Mouse (Mus musculus) testis, adult 2 months (tissue): ENCODE results near the gene Chchd6. TPM values are rescaled to one million over a fixed set of nuclear protein-coding genes. Genes with fewer than 3 reads are reported as not detected.

Experiments
- H3K27ac ChIP-seq: fragments of 200-500 bp; 2 replicates; pipeline ENCODE4 v1.5.1; 2012; ENCODE audit warnings: low read depth, low read length; ENCODE audit not compliant: control insufficient read depth, insufficient read depth
- H3K27me3 ChIP-seq: fragments of 200-500 bp; 2 replicates; pipeline ENCODE4 v1.6.1; 2012; ENCODE audit warnings: mild to moderate bottlenecking, low read length, moderate library complexity; ENCODE audit not compliant: control insufficient read depth, insufficient read depth
- H3K36me3 ChIP-seq: fragments of 200-500 bp; 2 replicates; pipeline ENCODE4 v1.6.1; 2012; ENCODE audit warnings: mild to moderate bottlenecking, low read length; ENCODE audit not compliant: control insufficient read depth, insufficient read depth
- H3K4me1 ChIP-seq: fragments of 200-500 bp; 2 replicates; pipeline ENCODE4 v1.6.1; 2012; ENCODE audit warnings: low read length; ENCODE audit not compliant: control insufficient read depth, insufficient read depth
- H3K4me3 ChIP-seq: fragments of 200-500 bp; 2 replicates; pipeline ENCODE4 v1.5.1; 2012; ENCODE audit warnings: low read depth, mild to moderate bottlenecking, low read length, moderate library complexity, mixed read lengths; ENCODE audit not compliant: control insufficient read depth
- CTCF ChIP-seq: fragments of 200-500 bp; IDR thresholded peaks from 2 replicates; pipeline ENCODE4 v1.5.1; 2012; ENCODE audit warnings: low read depth, mild to moderate bottlenecking, inconsistent platforms, low read length, moderate library complexity; ENCODE audit not compliant: control insufficient read depth, insufficient read depth, insufficient replicate concordance
- POLR2A ChIP-seq: fragments of 200-500 bp; IDR thresholded peaks from 2 replicates; pipeline ENCODE4 v1.6.1; 2012; ENCODE audit warnings: low read depth, mild to moderate bottlenecking, inconsistent platforms, low read length, moderate library complexity; ENCODE audit not compliant: control insufficient read depth
- polyA plus RNA-seq: library from polyadenylated mRNA; depleted of rRNA; stranded (reverse); fragments of >200 nt; gene quantifications from 2 replicates; pipeline ENCODE4 v1.2.3, GENCODE M21; 2012

Chchd6 gene
- polyA plus RNA-seq, 1 experiment: 783 TPM

GRCm38 (mm10) chr6:89490369-89490768, 105.1 kb downstream of the Chchd6 start:
- Histone ChIP-seq H3K27ac (no peak overlapping the region), H3K36me3 (no peaks in the 10 kb centered on the region), H3K4me1 (no peaks in the 10 kb centered on the region), H3K4me3 (no peak overlapping the region), H3K27me3 (no peaks in the 10 kb centered on the region)
- TF ChIP-seq CTCF (no peak), POLR2A (no peak)

- no peak for TF ChIP-seq CTCF
- no peak for TF ChIP-seq POLR2A
- Histone ChIP-seq H3K4me1 (no peaks in the 10 kb centered on the region), H3K4me3 (no peak overlapping the region), H3K27me3 (no peaks in the 10 kb centered on the region), H3K27ac (no peak overlapping the region), H3K36me3 (no peaks in the 10 kb centered on the region)
Observed at GRCm38 (mm10) chr6:89489533-89489932, 105.9 kb downstream of the Chchd6 start.

DNA sequence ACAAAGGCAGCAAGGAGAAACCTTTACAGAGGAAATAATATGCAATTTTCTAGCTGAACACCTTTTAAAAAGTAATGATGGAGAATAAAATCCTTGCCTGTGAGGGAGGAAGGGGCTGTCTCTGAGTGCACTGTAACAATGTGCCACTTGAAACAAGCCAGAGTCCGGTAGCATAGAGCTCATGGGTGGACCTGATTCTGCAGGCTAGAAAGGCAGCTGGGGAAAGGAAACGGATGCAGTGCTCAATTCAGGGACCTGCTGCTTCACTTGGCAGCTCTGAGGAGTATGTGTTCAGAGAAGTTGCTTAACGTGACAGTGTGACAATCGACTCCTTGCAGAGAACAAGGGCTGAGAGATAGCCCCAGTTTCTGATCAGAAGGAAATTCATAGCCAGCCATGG, 109.4 kb downstream of the Chchd6 start:
- Histone ChIP-seq H3K27me3 (no peaks in the 10 kb centered on the region), H3K27ac (no peak overlapping the region), H3K4me3 (no peak overlapping the region), H3K4me1 (no peaks in the 10 kb centered on the region), H3K36me3 (no peaks in the 10 kb centered on the region)
- TF ChIP-seq CTCF (no peak), POLR2A (no peak)

DNA sequence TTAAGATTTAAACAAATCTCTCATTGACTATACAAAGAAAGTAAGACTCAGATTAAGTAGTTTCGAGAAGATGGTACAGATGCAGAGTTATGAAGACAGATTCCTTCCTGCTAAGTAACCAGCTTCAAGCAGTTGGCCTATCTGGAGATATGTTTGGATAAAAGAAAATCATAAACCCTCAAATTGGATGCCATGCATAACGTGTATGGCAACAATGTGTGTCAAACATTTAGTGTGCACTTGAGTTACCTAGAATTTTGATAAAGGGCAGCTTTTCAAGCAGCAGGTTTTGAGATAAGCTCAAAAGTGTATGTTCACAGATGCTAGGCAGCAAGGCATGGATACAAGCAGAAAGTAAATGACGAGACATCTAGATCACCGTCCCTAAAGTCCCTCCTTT, 114.3 kb downstream of the Chchd6 start:
- Histone ChIP-seq H3K4me1 (no peaks in the 10 kb centered on the region), H3K27ac (no peak overlapping the region), H3K27me3 (no peaks in the 10 kb centered on the region), H3K4me3 (no peak overlapping the region), H3K36me3 (no peaks in the 10 kb centered on the region)
- TF ChIP-seq CTCF (no peak), POLR2A (no peak)

GRCm38 (mm10) chr6:89467908-89468307, 127.5 kb downstream of the Chchd6 start:
- no peak overlapping the region for H3K27ac ChIP-seq

DNA sequence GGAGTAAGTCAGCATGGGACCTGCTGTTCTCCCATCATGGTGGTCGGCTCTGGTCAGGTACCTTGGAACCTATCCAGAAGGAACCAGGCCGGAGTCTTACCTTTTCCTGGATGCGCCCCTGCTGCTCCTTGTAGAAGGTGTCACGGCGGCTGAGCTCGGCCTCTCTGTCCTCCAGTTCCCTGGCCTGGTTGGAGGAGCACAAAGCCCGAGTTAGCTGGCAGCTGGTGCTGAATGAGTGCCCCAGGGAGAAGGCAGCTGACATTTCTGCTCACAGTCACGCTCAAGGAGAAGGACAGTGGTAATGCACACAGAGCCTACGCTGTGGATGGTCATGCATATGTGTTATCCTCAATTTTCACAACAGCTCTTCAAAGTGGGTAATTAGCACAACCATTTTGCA, 128.2 kb downstream of the Chchd6 start:
- Histone ChIP-seq H3K4me3 (no peak overlapping the region), H3K27ac (no peak overlapping the region), H3K36me3 (no peaks in the 10 kb centered on the region), H3K27me3 (no peaks in the 10 kb centered on the region), H3K4me1 (no peaks in the 10 kb centered on the region)
- TF ChIP-seq CTCF: no peak
- TF ChIP-seq POLR2A: no peak

More at GRCm38 (mm10) chr6:89467908-89468307, 127.5 kb downstream of the Chchd6 start:
- Histone ChIP-seq H3K4me1 (no peaks in the 10 kb centered on the region), H3K27me3 (no peaks in the 10 kb centered on the region), H3K4me3 (no peak overlapping the region), H3K36me3 (no peaks in the 10 kb centered on the region)
- TF ChIP-seq POLR2A (no peak), CTCF (no peak)

DNA sequence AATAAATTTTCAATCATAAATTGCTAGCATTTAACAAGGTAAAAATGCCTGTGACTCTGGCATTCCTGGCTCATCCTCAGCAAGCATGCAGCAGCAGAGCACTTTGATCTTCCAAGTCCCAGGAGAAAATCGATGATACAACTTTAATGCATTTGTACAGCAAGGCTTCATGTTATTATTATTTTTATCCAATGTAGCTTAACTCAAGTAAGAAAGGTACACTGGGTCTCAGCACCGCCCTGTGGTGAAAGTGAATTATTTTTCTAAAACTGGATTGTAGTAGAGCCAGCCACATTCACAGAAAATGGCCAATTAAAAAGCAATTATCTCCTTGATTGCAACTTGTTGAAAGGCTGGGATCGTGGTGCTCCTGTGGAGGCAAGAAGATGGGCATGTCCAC, 128.6 kb downstream of the Chchd6 start:
- H3K27ac ChIP-seq: no peak overlapping the region

GRCm38 (mm10) chr6:89466053-89466708, 129.3 kb downstream of the Chchd6 start:
- H3K27ac ChIP-seq: no peak overlapping the region
- no peak overlapping the region for H3K4me3 ChIP-seq
- no peaks in the 10 kb centered on the region for H3K36me3 ChIP-seq
- no peaks in the 10 kb centered on the region for H3K4me1 ChIP-seq
- TF ChIP-seq CTCF (no peak), POLR2A (no peak)
- H3K27me3 ChIP-seq: no peaks in the 10 kb centered on the region

More for the DNA sequence above, 128.6 kb downstream of the Chchd6 start:
- H3K36me3 ChIP-seq: no peaks in the 10 kb centered on the region
- no peak overlapping the region for H3K4me3 ChIP-seq
- no peak for TF ChIP-seq CTCF
- TF ChIP-seq POLR2A: no peak
- H3K4me1 ChIP-seq: no peaks in the 10 kb centered on the region
- H3K27me3 ChIP-seq: no peaks in the 10 kb centered on the region
